Mouse (Mus musculus) layer of hippocampus, adult 18-20 months (tissue): ENCODE measurements around the gene Zfp652. TPM values are rescaled to one million over a fixed set of nuclear protein-coding genes. Genes with fewer than 3 reads are reported as not detected.
"Not testable (repeated sequence)": the region's sequence is repeated elsewhere in the genome, so short reads cannot be mapped to it uniquely, and the experiment has no call there.

Source experiments
- DNase-seq, 2 experiments: peaks; one replicate each; pipeline ENCODE4 v3.0.0; 2022; ENCODE audit warnings: low spot score in 2 of 2
- total RNA-seq, 2 experiments: library from RNA; stranded (reverse); gene quantifications; 2 replicates each; pipeline ENCODE4 v1.2.3; 2021

Gene Zfp652
- total RNA-seq, 2 experiments from 2014 or later, result 45.1 to 50.3 TPM

DNA sequence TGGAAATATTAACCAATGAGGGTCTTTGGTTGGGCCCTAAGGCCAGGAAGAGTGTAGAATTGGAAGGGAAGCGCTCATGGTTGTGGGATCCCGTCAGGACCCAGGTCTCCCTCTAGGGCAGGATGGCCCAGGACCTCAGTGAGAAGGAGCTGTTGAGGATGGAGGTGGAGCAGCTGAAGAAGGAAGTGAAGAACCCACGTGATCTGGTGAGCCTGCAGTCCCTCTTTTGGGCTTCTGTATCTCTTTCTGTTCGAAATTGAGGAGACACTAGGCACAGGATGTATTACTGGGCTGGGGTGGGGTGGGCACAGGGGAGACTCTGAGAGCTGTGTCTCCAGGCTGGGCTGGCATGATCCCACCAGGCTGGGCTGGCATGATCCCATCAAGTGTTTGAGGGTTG lies 132.5 kb downstream of the Zfp652 start:
- no peak for DNase-seq

DNA sequence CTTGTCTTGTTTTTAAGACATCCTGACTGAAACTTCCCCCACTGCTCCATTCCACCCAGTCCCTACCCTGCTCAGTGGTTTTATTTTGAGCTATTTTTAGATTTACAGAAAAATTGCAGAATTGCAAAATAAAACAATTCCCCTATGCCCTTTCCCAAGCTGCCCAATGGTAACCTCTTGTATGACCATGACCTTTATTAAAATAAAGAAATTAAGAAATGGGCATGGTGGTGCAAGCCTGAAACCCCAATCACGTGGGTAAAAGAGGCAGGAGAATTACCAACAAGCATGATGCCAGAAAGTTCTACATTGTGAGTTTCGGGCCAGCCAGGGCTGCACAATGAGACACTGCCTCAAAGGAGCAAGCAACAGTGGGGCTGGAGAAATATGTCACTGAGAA lies 138.4 kb downstream of the Zfp652 start:
- DNase-seq, result no peak

DNA sequence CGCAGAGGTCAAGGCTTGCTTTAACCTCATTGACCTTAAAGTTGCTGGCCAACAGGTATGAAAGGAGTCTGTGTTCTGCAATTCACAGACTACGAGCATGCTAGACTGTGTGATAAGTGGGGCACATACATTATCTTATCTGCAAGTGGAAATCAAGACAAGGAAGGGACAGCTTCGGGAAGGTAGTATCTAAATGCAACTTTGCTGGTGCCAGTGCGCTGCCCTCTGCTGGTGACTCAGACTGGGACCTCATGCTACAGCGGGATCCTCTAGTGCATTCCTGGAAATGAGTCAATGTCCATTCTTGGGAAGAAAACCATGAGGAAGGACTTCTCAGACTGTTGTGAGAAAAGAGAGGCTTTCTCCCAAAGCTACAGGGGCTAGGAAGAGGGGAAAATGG lies 141.2 kb downstream of the Zfp652 start:
- DNase-seq, result peak in 1 of 2 experiments; percentile 52

DNA sequence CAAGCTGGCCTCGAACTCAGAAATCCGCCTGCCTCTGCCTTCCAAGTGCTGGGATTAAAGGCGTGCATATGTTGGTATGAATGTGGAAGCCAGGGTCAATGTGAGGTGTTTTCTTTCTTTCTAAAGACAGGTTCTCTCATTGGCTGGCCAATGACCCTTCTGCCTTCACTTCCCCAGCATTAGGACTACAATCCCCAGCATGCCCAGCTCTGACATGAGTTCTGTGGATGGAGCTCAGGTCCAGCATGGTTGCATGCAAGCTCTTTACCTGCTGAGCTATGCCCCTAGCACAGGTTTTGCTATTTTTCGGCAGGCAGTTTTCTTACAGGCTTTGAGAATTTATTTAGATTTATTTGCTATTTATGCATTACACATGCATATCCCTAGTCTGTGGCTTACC lies 144.8 kb downstream of the Zfp652 start:
- DNase-seq, result no peak

DNA sequence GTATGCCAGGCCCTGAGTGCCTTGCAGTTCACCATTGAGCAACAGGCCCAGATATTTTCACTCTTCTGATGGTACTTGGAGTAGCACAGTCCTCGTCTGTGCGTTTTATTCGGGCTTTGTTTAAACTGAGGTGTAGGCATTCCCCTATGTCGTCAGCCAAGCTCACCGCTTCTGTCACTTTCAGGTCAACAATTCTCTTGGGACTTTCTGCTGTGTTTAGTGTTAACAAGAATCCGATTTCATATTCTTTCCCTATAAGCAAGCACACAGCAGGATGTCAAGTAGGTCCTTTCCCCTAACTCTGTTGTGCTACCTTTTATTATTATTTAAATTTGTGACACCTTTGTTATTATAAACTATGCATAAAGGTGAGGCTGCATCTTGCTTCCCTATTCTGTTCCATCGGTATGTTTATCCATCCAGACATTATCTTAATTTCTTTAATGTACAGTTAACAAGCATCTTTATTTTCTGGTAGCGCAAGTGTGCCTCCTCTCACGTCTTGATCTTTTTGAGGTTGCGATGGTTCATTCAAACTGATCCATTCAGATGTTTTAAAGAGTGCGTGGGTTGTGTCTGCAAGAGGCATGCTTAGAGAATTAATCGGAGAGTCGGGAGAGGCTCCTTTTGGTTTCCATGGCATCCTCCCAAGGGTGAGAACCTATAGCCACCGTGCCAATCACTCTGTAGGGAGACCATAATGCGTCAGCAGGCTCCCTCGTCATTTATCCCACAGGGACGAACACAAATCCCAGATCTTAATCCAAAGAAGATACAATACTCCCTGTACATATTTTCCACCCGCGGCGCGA lies 145.4 kb downstream of the Zfp652 start:
- DNase-seq, result no peak

DNA sequence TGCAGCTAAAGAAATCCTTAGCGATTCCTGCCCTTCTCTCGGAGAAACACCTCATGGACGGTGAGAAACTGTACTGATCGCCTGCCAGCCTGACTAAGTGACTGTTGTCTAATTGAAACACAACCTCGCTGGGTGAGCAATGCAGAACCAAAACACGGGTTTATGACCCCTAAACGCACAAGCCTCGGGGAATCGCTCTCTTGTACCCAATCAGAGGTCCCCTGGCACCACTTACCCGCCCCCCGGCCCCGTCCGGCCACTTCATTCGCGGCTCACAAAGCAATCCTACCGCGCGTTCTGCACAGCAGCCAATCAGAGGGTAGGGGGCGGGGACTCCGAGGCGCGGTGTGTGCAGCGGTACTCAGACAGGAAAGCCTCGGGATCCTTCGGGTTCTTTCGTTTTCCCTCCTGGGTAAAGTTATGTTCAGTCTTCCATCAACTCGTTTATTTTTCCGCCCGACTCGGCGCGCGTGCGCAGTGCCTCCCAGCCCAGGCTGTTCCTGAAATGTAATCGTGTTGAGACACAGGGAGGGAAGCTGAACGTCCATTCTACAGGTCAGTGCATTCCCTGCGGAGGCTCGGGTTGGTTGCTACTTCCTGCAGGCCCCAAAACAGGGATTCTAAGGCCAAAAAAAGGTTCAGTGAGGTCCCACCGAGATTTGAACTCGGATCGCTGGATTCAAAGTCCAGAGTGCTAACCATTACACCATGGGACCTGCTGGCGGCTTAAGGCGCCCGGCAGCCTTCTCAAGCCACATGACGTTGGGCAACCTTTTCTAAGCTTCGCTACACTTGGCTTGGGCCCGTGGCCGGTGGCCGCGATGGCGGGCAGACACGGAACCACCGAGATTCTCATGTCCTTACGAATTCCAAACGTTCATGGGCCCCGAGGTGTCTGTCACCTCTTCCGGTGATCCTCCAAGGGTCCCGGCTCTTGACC lies 146.3 kb downstream of the Zfp652 start:
- DNase-seq, result peak; percentile 93 to 98

DNA sequence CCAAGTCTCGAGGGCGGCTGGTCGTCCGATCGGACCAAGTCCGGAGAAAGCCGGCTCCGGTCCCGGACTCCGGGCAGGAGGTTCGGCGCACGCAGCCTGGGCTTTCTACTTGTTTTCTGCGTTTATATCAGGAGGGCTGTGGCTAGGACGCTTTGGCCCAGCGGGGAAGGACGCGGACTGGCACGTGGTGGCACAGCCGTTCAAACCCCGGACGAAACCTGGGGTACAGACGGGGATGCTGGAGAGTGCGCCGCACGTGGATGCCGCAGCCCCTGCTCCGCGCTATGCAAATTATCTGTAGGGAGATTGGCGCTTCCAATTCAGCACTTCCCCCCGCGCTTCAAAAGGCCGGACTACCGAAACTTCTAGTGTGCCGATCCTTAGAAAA lies 147.0 kb downstream of the Zfp652 start:
- peak in 1 of 2 experiments; percentile 49 for DNase-seq

DNA sequence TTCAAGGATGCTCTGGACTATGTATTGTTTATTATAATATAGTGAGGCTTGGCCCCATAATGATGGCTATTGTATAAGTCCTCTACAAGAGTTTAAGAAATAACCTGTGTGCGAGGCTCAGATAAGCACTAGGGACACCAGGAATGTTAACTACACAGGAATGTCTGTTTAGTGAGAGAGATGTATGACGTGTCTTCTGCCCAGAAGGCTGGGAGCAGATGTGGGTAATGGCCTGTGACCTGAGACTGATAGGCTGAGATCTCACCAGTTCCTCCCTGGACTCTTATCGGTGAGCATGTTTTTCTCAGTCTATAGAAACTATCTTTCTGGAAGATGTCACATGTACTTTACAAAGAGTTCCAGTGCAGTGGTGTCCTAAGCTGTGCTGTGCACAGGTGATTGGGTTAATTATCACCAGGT lies 147.6 kb downstream of the Zfp652 start:
- no peak for DNase-seq

DNA sequence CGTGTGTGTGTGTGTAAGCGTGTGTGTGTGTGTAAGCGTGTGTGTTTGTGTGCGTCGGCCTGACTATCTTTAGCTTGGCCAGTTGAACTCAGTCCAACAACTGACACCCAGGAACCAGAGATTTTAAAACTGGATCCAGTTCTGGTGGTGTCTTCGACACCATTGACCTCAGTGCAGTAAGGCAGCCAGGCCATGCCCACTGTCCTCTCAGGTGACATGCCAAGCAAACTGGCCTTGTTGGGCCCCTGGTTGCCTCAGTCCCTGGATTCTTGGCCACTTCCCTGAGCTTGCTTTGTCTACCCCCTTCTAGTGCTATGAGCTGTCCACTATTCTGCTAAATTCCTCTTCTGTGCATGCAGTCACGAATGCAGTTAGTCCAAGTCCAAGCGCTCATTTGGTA lies 148.9 kb downstream of the Zfp652 start:
- no peak for DNase-seq

DNA sequence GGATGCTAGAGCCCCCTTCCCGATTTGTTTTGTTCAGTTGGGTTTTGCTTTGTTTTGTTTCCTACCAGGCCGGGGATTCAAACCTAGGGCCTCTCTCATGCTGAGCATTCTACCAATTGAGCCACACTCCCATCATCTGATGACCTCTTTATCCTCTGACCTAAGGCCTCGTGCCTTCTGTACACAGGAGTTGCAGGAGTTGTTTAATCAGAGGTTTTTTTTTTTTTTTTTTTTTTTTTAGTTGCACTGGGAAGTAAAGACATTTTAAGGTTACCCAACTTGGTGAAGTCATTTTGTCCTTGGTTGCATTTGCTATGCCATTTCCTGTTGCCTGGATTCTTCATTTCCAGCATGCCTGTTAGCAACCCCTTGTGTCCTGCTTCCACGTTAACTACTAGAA lies 157.0 kb downstream of the Zfp652 start:
- no peak for DNase-seq

DNA sequence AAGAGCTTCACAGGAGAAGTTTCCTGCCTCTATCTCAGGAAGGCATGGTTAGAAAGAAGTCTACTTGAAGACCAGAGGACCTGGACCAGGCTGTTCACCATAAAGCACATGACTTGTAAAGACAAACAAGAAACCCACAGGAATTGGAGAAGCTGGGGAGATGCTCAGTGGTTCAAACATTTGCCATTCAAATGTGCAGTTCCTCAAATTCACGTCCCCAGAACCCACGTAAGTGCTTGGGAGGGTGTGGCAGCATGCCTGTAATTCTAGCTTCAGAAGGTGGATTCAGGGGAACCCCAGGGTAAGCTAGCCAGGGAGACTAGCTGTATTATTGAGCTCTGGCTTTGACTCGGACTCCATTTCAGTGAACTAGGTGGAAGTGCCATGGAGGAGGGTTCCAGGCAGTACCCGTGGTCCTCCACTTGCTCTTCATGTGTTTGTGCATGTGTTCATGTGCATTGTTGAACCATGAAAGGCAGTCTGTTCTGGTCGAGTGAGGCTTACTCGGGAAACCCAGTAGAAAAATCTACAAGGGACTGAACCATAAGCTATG lies 157.5 kb downstream of the Zfp652 start:
- DNase-seq, result no peak

DNA sequence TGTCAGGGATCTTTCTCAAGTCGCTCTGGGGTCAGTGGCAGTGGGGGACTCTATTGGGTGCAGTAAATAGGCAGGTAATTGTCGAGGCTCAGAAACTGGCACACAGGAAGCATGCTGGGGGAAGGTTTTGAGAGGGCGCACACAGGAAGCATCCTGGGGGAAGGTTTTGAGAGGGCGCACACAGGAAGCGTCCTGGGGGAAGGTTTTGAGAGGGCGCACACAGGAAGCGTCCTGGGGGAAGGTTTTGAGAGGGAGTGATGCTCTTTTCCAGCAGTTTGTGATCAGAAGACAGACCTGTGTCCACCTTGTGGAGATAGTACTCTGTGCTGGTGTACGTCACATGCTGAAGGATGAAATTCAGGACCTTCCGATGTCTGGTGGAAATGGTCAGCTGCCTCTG lies 163.3 kb downstream of the Zfp652 start:
- no peak for DNase-seq

DNA sequence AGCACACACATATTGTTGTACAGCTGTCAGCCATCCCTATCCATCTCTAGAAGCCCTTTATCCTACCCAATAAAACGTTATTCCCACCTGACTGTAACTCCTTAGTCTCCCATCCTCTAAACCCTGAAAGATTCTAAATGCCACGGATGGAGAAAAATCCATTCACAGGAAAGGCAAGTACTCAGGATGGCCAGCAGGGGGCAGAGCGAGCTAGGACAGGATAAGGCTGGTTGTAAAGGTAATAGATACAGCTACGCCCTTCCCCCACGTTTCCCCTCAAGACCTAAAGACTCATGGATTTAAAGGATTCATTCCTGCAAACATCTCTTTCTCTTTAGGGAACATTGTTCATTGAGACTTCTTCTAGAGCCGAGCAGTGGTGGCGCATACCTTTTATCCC lies 163.8 kb downstream of the Zfp652 start:
- DNase-seq, result peak; percentile 6 to 29

DNA sequence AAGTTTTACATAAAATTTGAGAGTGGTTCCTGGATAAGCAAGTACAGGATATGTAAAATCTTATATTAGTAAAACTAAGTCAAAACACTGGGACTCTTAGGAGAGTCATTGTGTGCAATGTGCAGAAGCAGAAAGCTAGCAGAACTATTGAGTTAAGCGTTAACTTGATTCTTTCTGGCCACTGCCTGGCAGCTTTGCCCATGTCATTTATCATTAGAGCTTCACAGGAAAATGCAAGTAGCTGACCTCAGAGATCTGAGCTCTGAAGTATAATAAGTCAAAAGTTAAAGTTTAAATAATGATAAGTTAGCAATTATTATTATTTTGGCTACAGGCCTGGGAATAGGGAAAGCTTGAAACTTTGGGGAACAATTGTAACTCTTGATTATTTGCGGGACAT lies 167.4 kb downstream of the Zfp652 start:
- not testable (repeated sequence) for DNase-seq

Other genes starting within 250 kb of the Zfp652 start
- gene Nxph3, start 198.1 kb upstream of the Zfp652 start, total RNA-seq, result 10 to 100 TPM; 16.5 to 26.3 TPM
- 1 to 10 TPM; 1.8 to 1.9 TPM for gene Ngfr, start 124.9 kb upstream of the Zfp652 start, total RNA-seq
- gene Phb, start 45.7 kb upstream of the Zfp652 start, total RNA-seq, result 100 to 1,000 TPM in 1 of 2 experiments, 10 to 100 TPM in 1; 99.0 to 102 TPM
- 1 to 10 TPM; 1.4 to 1.5 TPM for gene B130006D01Rik, start 10.9 kb downstream of the Zfp652 start, total RNA-seq
- 10 to 100 TPM; 48.7 to 52.6 TPM for gene Phospho1, start 111.8 kb downstream of the Zfp652 start, total RNA-seq
- 1 to 10 TPM; 2.0 to 5.1 TPM for gene Gngt2, start 124.5 kb downstream of the Zfp652 start, total RNA-seq
- 1 to 10 TPM; 6.1 to 6.6 TPM for gene Abi3, start 129.8 kb downstream of the Zfp652 start, total RNA-seq
- not detected for gene B4galnt2, start 202.2 kb downstream of the Zfp652 start, total RNA-seq